Mouse (Mus musculus) layer of hippocampus, postnatal 25 days (tissue): ENCODE measurements at regions not wholly inside any gene's neighbourhood (a gene's known extent, or its start where the extent isn't known, plus 50 kb on each side); places are given as distances from the start of the nearest gene placed in this dataset.

Experiments used
- DNase-seq, 2 experiments: peaks; one replicate each; pipeline ENCODE4 v3.0.0; 2022; ENCODE audit warnings: mixed read lengths in 2 of 2, low spot score in 1 of 2; ENCODE audit errors: extremely low spot score in 1 of 2

- DNase-seq = no peak
Measured at GRCm38 (mm10) chr7:70300516-70300915, 66.0 kb downstream of the Nr2f2 start.

- no peak for DNase-seq
Measured at GRCm38 (mm10) chr7:70291431-70291830, 75.1 kb downstream of the Nr2f2 start.

- DNase-seq = no peak
Measured at GRCm38 (mm10) chr7:70290733-70291320, 75.7 kb downstream of the Nr2f2 start.

- no peak for DNase-seq
Measured at GRCm38 (mm10) chr7:70290277-70290676, 76.3 kb downstream of the Nr2f2 start.

GRCm38 (mm10) chr7:70288621-70289020, 77.9 kb downstream of the Nr2f2 start:
- DNase-seq = no peak

- DNase-seq = no peak
Measured at GRCm38 (mm10) chr7:70287891-70288421, 78.6 kb downstream of the Nr2f2 start.

GRCm38 (mm10) chr7:70286836-70287355, 79.6 kb downstream of the Nr2f2 start:
- DNase-seq = no peak

- DNase-seq = no peak
Measured at GRCm38 (mm10) chr7:70285344-70285743, 81.2 kb downstream of the Nr2f2 start.

GRCm38 (mm10) chr7:70283836-70284235, 82.7 kb downstream of the Nr2f2 start:
- no peak for DNase-seq

- no peak for DNase-seq
Measured at GRCm38 (mm10) chr7:70283166-70283565, 83.4 kb downstream of the Nr2f2 start.

GRCm38 (mm10) chr7:70281891-70282515, 84.5 kb downstream of the Nr2f2 start:
- no peak for DNase-seq

- DNase-seq = no peak
Measured at GRCm38 (mm10) chr7:70281381-70281750, 85.2 kb downstream of the Nr2f2 start.

- DNase-seq = no peak
Measured at GRCm38 (mm10) chr7:70280643-70281380, 85.7 kb downstream of the Nr2f2 start.

GRCm38 (mm10) chr7:70279927-70280642, 86.5 kb downstream of the Nr2f2 start:
- DNase-seq = no peak

GRCm38 (mm10) chr7:70279101-70279500, 87.4 kb downstream of the Nr2f2 start:
- no peak for DNase-seq

GRCm38 (mm10) chr7:70276078-70276477, 90.5 kb downstream of the Nr2f2 start:
- DNase-seq = no peak

GRCm38 (mm10) chr7:70274312-70274711, 92.2 kb downstream of the Nr2f2 start:
- no peak for DNase-seq

GRCm38 (mm10) chr7:70267075-70267474, 99.5 kb downstream of the Nr2f2 start:
- no peak for DNase-seq

GRCm38 (mm10) chr7:70256806-70257205, 109.7 kb downstream of the Nr2f2 start:
- no peak for DNase-seq

GRCm38 (mm10) chr7:70255072-70255471, 111.5 kb downstream of the Nr2f2 start:
- no peak for DNase-seq

- no peak for DNase-seq
Measured at GRCm38 (mm10) chr7:70253275-70253674, 113.3 kb downstream of the Nr2f2 start.
